Mouse (Mus musculus) lung, adult 18-20 months (tissue): ENCODE measurements around the gene Vmn1r79.
"Not testable (repeated sequence)": the region's sequence is repeated elsewhere in the genome, so short reads cannot be mapped to it uniquely, and the experiment has no call there.

ENCODE experiments used
- DNase-seq, 2 experiments: peaks; one replicate each; pipeline ENCODE4 v3.0.0; 2022; ENCODE audit warnings: mixed read lengths in 2 of 2

The Vmn1r79 gene

DNA sequence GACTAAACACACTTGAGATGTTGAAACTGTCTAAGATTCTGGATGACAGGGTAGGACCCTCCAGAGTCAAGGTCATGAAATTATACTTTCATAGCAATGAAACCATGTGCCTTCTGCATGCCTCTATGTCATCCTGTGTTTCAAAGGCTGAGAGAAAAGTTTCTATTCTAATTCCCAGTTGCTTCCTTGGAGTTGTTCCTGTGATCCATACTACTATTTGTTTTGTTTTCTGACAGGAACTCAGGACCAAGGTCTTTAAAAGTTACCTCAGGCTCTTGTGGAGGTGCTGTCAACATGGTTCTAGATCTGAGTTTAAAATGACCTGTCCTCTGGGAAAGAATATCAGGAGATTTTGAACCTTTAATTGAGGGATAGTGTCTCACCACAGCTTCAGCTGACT lies at the start of gene Vmn1r79:
Vmn1r79 (plus strand) TSS at position 301 of the 400 bp plus-strand sequence.
- not testable (repeated sequence) for DNase-seq

DNA sequence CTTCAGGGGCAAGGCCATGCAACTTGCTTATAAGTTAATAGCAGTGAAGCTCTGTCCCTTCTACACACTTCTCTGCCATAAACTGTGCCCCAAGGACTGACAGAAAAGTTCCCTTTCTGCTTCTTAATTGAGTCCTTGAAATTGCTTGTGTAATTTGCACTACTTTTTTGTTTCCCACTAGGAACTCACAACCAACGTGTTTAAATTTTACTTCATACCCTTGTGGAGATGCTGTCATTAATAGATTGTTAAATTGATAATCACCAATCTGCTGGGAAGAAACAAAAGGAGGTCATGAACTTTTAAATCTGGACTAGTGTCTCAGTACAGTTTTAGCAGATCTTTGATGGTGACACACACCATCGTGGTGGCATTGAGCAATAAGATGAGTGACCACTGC lies 21.1 kb upstream of the Vmn1r79 start, which contains the start of gene Vmn1r78:
Vmn1r78 (plus strand) TSS at position 301 of the 400 bp plus-strand sequence.
- DNase-seq = no peak

DNA sequence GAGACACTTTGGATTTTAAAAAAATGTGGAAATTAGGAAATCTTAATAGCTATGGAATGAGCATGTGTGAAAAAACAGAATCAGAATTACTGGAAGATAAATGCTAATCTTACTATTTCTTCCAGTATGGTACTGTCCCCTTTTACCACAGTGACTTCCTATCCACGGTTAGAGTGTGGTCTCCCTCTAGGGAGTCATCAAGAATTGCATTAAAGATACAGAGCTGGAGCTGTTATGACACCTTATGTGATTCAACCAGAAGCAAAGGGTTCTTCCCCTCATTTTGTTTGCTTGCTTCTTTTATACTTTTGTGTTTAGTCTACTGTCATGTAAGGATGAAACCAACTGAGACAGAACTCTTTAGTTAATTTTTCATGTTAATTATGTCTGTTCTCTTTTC lies 14.6 kb upstream of the Vmn1r79 start:
- DNase-seq = not testable (repeated sequence)

DNA sequence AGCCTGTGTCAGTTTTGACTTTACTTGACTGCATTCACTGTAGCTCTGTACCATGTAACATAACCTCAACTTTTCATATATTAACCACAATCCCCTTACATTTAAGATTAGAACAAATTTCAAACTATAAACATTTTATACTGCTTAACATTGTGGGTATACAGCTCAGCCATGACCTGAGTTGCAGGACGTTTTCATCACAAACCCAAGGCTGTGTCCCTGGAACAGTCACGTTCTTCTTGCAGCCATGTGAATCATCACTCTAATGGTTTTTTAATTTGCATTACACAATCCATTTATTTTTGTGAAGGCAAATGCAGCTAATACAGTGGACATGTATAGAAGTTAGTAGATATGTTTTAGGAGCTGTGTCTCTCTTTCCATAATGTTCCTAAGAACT lies 1.8 kb downstream of the Vmn1r79 start:
- not testable (repeated sequence) for DNase-seq

GRCm38 (mm10) chr7:12188986-12189385 lies 17.9 kb downstream of the Vmn1r79 start, which contains the start of gene Vmn1r80:
Gene Vmn1r80, plus strand, starts transcription at chr7:12189286.
- no peak for DNase-seq

GRCm38 (mm10) chr7:12204141-12204540 lies 33.1 kb downstream of the Vmn1r79 start:
- no peak for DNase-seq
